Mouse (Mus musculus): Measurements from ENCODE around the gene Rag2. TPM values are rescaled to one million over a fixed set of nuclear protein-coding genes. Genes with fewer than 3 reads are reported as not detected.

Gene Rag2
- polyA plus RNA-seq, 1 experiment, result not detected

- no peaks in the 10 kb centered on the region for H3K36me3 ChIP-seq (ENCODE audit: control insufficient read depth, insufficient read depth)
- no peak for TF ChIP-seq MYOD1 (IDR thresholded peaks at IDR 0.05; ENCODE audit: control insufficient read depth, insufficient read length, low read depth)
- no peak for TF ChIP-seq USF1 (IDR thresholded peaks at IDR 0.05; ENCODE audit: low read depth)
- no peak for TF ChIP-seq MYOG (IDR thresholded peaks at IDR 0.05; ENCODE audit: control insufficient read depth, extremely low read depth, insufficient read length)
- no peak for TF ChIP-seq FOSL1 (IDR thresholded peaks at IDR 0.05; ENCODE audit: insufficient read depth, low read length, poor library complexity, severe bottlenecking)
- TF ChIP-seq CEBPB (IDR thresholded peaks at IDR 0.05; ENCODE audit: low read depth), result no peak
- TF ChIP-seq CTCF (IDR thresholded peaks at IDR 0.05; ENCODE audit: control insufficient read depth, insufficient read depth, insufficient read length), result no peak
- TF ChIP-seq MAX (IDR thresholded peaks at IDR 0.05), result no peak
- H3K79me2 ChIP-seq (ENCODE audit: control insufficient read depth, insufficient read depth), result no peaks in the 10 kb centered on the region
- no peaks in the 10 kb centered on the region for H3K79me3 ChIP-seq (ENCODE audit: low read depth)
- H3K4me3 ChIP-seq (ENCODE audit: insufficient read depth, poor library complexity, severe bottlenecking), result no peak overlapping the region
- H3ac ChIP-seq (ENCODE audit: control insufficient read depth, insufficient read length, low read depth), result no peak overlapping the region
- H3K27me3 ChIP-seq (ENCODE audit: control insufficient read depth, insufficient read depth, insufficient read length), result no peaks in the 10 kb centered on the region
Observed at GRCm38 (mm10) chr2:101615464-101616305, 8.8 kb upstream of the Rag2 start.

- H3ac ChIP-seq (ENCODE audit: control insufficient read depth, insufficient read length, low read depth), result no peak overlapping the region
- H3K4me3 ChIP-seq (ENCODE audit: insufficient read depth, poor library complexity, severe bottlenecking), result no peak overlapping the region
- no peaks in the 10 kb centered on the region for H3K79me3 ChIP-seq (ENCODE audit: low read depth)
- H3K27me3 ChIP-seq (ENCODE audit: control insufficient read depth, insufficient read depth, insufficient read length), result peaks cover 3% of the 10 kb centered on the region
- no peaks in the 10 kb centered on the region for H3K79me2 ChIP-seq (ENCODE audit: control insufficient read depth, insufficient read depth)
- no peak for TF ChIP-seq MAX (IDR thresholded peaks at IDR 0.05)
- TF ChIP-seq CEBPB (IDR thresholded peaks at IDR 0.05; ENCODE audit: low read depth), result no peak
- TF ChIP-seq MYOD1 (IDR thresholded peaks at IDR 0.05; ENCODE audit: control insufficient read depth, insufficient read length, low read depth), result no peak
- TF ChIP-seq FOSL1 (IDR thresholded peaks at IDR 0.05; ENCODE audit: insufficient read depth, low read length, poor library complexity, severe bottlenecking), result no peak
- no peak for TF ChIP-seq USF1 (IDR thresholded peaks at IDR 0.05; ENCODE audit: low read depth)
- no peak for TF ChIP-seq MYOG (IDR thresholded peaks at IDR 0.05; ENCODE audit: control insufficient read depth, extremely low read depth, insufficient read length)
- no peak for TF ChIP-seq CTCF (IDR thresholded peaks at IDR 0.05; ENCODE audit: control insufficient read depth, insufficient read depth, insufficient read length)
- H3K36me3 ChIP-seq (ENCODE audit: control insufficient read depth, insufficient read depth), result no peaks in the 10 kb centered on the region
Observed at GRCm38 (mm10) chr2:101618373-101618772, 6.1 kb upstream of the Rag2 start.

DNA sequence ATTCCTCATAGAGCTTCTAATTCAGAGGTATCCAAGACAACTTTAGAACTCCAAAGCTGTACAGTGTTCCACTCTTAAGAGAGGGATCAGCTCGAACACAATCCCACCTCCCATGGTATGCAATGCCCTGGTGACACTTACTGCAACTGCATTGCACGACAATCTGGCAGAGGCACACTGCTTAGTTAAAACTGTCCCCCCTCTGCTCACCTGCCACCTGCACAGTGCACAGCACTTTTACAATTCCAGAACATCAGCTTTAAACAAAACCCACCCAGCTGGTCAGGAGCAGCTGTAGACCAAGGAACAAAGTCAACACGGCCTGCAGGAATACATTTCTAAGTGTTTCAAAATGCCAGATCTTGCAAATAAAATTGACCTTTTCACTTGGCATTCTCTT is 3.6 kb upstream of the Rag2 start:
- no peaks in the 10 kb centered on the region for H3K79me3 ChIP-seq (ENCODE audit: low read depth)
- no peaks in the 10 kb centered on the region for H3K36me3 ChIP-seq (ENCODE audit: control insufficient read depth, insufficient read depth)
- TF ChIP-seq USF1 (IDR thresholded peaks at IDR 0.05; ENCODE audit: low read depth) (no peak), MAX (IDR thresholded peaks at IDR 0.05) (no peak), CEBPB (IDR thresholded peaks at IDR 0.05; ENCODE audit: low read depth) (no peak), CTCF (IDR thresholded peaks at IDR 0.05; ENCODE audit: control insufficient read depth, insufficient read depth, insufficient read length) (no peak), MYOD1 (IDR thresholded peaks at IDR 0.05; ENCODE audit: control insufficient read depth, insufficient read length, low read depth) (no peak), MYOG (IDR thresholded peaks at IDR 0.05; ENCODE audit: control insufficient read depth, extremely low read depth, insufficient read length) (no peak), FOSL1 (IDR thresholded peaks at IDR 0.05; ENCODE audit: insufficient read depth, low read length, poor library complexity, severe bottlenecking) (no peak)
- H3ac ChIP-seq (ENCODE audit: control insufficient read depth, insufficient read length, low read depth), result no peak overlapping the region
- H3K4me3 ChIP-seq (ENCODE audit: insufficient read depth, poor library complexity, severe bottlenecking), result no peak overlapping the region
- H3K27me3 ChIP-seq (ENCODE audit: control insufficient read depth, insufficient read depth, insufficient read length), result peaks cover 3% of the 10 kb centered on the region
- H3K79me2 ChIP-seq (ENCODE audit: control insufficient read depth, insufficient read depth), result no peaks in the 10 kb centered on the region

DNA sequence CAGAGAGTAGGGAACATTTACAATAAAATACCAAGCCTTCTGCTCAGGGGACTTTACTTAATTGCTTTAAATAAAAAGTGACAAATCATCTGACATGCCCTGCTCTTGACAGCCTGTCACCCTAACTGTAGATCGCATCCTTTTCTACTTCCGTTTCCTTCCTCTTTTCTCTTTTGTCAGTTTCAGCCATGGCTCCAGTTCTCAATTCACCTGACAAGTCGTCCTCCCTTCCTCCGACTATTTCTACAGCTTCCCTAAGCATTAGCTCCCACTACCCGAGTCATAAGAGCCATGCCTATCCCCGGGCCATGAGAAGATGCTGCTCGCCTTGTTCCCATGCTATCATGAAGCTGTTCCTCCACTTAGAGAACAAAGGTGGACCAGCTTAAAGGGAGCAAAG is 2.9 kb upstream of the Rag2 start:
- H3K4me3 ChIP-seq (ENCODE audit: insufficient read depth, poor library complexity, severe bottlenecking), result no peak overlapping the region
- TF ChIP-seq CEBPB (IDR thresholded peaks at IDR 0.05; ENCODE audit: low read depth) (no peak), USF1 (IDR thresholded peaks at IDR 0.05; ENCODE audit: low read depth) (no peak), CTCF (IDR thresholded peaks at IDR 0.05; ENCODE audit: control insufficient read depth, insufficient read depth, insufficient read length) (no peak), FOSL1 (IDR thresholded peaks at IDR 0.05; ENCODE audit: insufficient read depth, low read length, poor library complexity, severe bottlenecking) (no peak), MAX (IDR thresholded peaks at IDR 0.05) (no peak), MYOG (IDR thresholded peaks at IDR 0.05; ENCODE audit: control insufficient read depth, extremely low read depth, insufficient read length) (no peak), MYOD1 (IDR thresholded peaks at IDR 0.05; ENCODE audit: control insufficient read depth, insufficient read length, low read depth) (no peak)
- H3K79me2 ChIP-seq (ENCODE audit: control insufficient read depth, insufficient read depth), result no peaks in the 10 kb centered on the region
- H3K27me3 ChIP-seq (ENCODE audit: control insufficient read depth, insufficient read depth, insufficient read length), result peaks cover 3% of the 10 kb centered on the region
- H3ac ChIP-seq (ENCODE audit: control insufficient read depth, insufficient read length, low read depth), result no peak overlapping the region
- no peaks in the 10 kb centered on the region for H3K36me3 ChIP-seq (ENCODE audit: control insufficient read depth, insufficient read depth)
- no peaks in the 10 kb centered on the region for H3K79me3 ChIP-seq (ENCODE audit: low read depth)

GRCm38 (mm10) chr2:101623042-101623441 is 1.5 kb upstream of the Rag2 start:
- Histone ChIP-seq H3K4me3 (ENCODE audit: insufficient read depth, poor library complexity, severe bottlenecking) (no peak overlapping the region), H3K27me3 (ENCODE audit: control insufficient read depth, insufficient read depth, insufficient read length) (peaks cover 3% of the 10 kb centered on the region), H3ac (ENCODE audit: control insufficient read depth, insufficient read length, low read depth) (no peak overlapping the region), H3K79me2 (ENCODE audit: control insufficient read depth, insufficient read depth) (no peaks in the 10 kb centered on the region), H3K36me3 (ENCODE audit: control insufficient read depth, insufficient read depth) (no peaks in the 10 kb centered on the region), H3K79me3 (ENCODE audit: low read depth) (no peaks in the 10 kb centered on the region)
- TF ChIP-seq MAX (IDR thresholded peaks at IDR 0.05) (no peak), CTCF (IDR thresholded peaks at IDR 0.05; ENCODE audit: control insufficient read depth, insufficient read depth, insufficient read length) (no peak), USF1 (IDR thresholded peaks at IDR 0.05; ENCODE audit: low read depth) (no peak), CEBPB (IDR thresholded peaks at IDR 0.05; ENCODE audit: low read depth) (no peak), FOSL1 (IDR thresholded peaks at IDR 0.05; ENCODE audit: insufficient read depth, low read length, poor library complexity, severe bottlenecking) (no peak), MYOD1 (IDR thresholded peaks at IDR 0.05; ENCODE audit: control insufficient read depth, insufficient read length, low read depth) (no peak)
